Mouse (Mus musculus) duodenum, adult 2 months (tissue): ENCODE measurements around the gene Etl4. TPM values are rescaled to one million over a fixed set of nuclear protein-coding genes. Genes with fewer than 3 reads are reported as not detected.

Experiments used
- polyA plus RNA-seq: library from polyadenylated mRNA; depleted of rRNA; stranded (reverse); fragments of >200 nt; gene quantifications from 2 replicates; pipeline ENCODE4 v1.2.3, GENCODE M21; 2012; ENCODE audit warnings: low replicate concordance; rRNA removed

The Etl4 gene
- polyA plus RNA-seq = 9.9 and 14.9 TPM in 2 replicates

GRCm38 (mm10) chr2:19909171-19909899 is at the start of gene Etl4:
Gene Etl4 (plus strand): TSS chr2:19909780.

